Mouse (Mus musculus) MEL (cell line): ENCODE measurements around the gene Ctps. TPM values are rescaled to one million over a fixed set of nuclear protein-coding genes. Genes with fewer than 3 reads are reported as not detected.

ENCODE experiments used
- DNase-seq: peaks from one replicate; pipeline ENCODE4 v3.0.0; 2011; ENCODE audit warnings: low read depth, low spot score
- H3K27ac ChIP-seq: 2 replicates; pipeline ENCODE4 v1.5.1; 2012; ENCODE audit warnings: low read depth, mild to moderate bottlenecking, control low read depth, low read length, moderate library complexity; ENCODE audit not compliant: control insufficient read depth
- H3K27me3 ChIP-seq, 2 experiments: fragments of 150-350 bp in 1 of 2; sonication (generic) in 1 of 2; 2 replicates each; pipeline ENCODE4 v1.6.1; 2012; ENCODE audit warnings: low read length in 2 of 2, mild to moderate bottlenecking in 2 of 2, improper control_type of control experiment in 1 of 2, moderate library complexity in 1 of 2; ENCODE audit not compliant: insufficient read depth in 2 of 2, control insufficient read depth in 1 of 2
- H3K36me3 ChIP-seq, 2 experiments: 2 replicates each; pipeline ENCODE4 v1.6.1; 2012 to 2014; ENCODE audit warnings: low read length in 2 of 2, improper control_type of control experiment in 1 of 2, inconsistent platforms in 1 of 2, mild to moderate bottlenecking in 1 of 2; ENCODE audit not compliant: insufficient read depth in 2 of 2, control insufficient read depth in 1 of 2
- H3K4me1 ChIP-seq, 2 experiments: fragments of 150-350 bp in 1 of 2; sonication (generic) in 1 of 2; 2 replicates each; pipeline ENCODE4 v1.6.1; 2012; ENCODE audit warnings: low read length in 2 of 2, improper control_type of control experiment in 1 of 2, mild to moderate bottlenecking in 1 of 2; ENCODE audit not compliant: insufficient read depth in 2 of 2, control insufficient read depth in 1 of 2
- H3K4me3 ChIP-seq, 2 experiments: fragments of 150-350 bp in 1 of 2; sonication (generic) in 1 of 2; 2 replicates each; pipeline ENCODE4 v1.5.1; 2012; ENCODE audit warnings: low read depth in 2 of 2, low read length in 2 of 2, mild to moderate bottlenecking in 2 of 2, moderate library complexity in 2 of 2, control low read depth in 1 of 2, improper control_type of control experiment in 1 of 2; ENCODE audit not compliant: control insufficient read depth in 1 of 2, insufficient read depth in 1 of 2
- H3K79me2 ChIP-seq: 2 replicates; pipeline ENCODE4 v1.6.1; 2012; ENCODE audit warnings: mild to moderate bottlenecking, low read length, moderate library complexity; ENCODE audit not compliant: control insufficient read depth, poor library complexity, insufficient read depth
- H3K9ac ChIP-seq: 2 replicates; pipeline ENCODE4 v1.6.1; 2012; ENCODE audit warnings: low read depth, mild to moderate bottlenecking, control low read depth, low read length, moderate library complexity; ENCODE audit not compliant: control insufficient read depth, poor library complexity, severe bottlenecking
- H3K9me3 ChIP-seq: fragments of 150-350 bp; sonication (generic); replicated peaks from 2 replicates; pipeline ENCODE4 v1.6.1; 2012; ENCODE audit warnings: mild to moderate bottlenecking, low read length, improper control_type of control experiment, moderate library complexity; ENCODE audit not compliant: insufficient read depth
- CHD1 ChIP-seq: IDR thresholded peaks from 2 replicates; pipeline ENCODE4 v1.6.1; 2012; ENCODE audit warnings: low read depth, mild to moderate bottlenecking, inconsistent platforms, low read length, improper control_type of control experiment
- CTCF ChIP-seq, 3 experiments: IDR thresholded peaks in 2 of 3; conservative IDR thresholded peaks in 1 of 3; 2 replicates each; pipeline ENCODE4 v1.5.1; 2011 to 2012; ENCODE audit warnings: low read length in 3 of 3, low read depth in 2 of 3, mild to moderate bottlenecking in 2 of 3, improper control_type of control experiment in 1 of 3, inconsistent platforms in 1 of 3, mixed read lengths in 1 of 3, moderate library complexity in 1 of 3; ENCODE audit not compliant: control insufficient read depth in 1 of 3, insufficient read depth in 1 of 3, poor library complexity in 1 of 3, severe bottlenecking in 1 of 3
- E2F4 ChIP-seq: IDR thresholded peaks from 2 replicates; pipeline ENCODE4 v1.6.1; 2011; ENCODE audit warnings: low read depth, low read length, improper control_type of control experiment, borderline replicate concordance
- ELF1 ChIP-seq: IDR thresholded peaks from 2 replicates; pipeline ENCODE4 v1.6.1; 2014; ENCODE audit warnings: low read depth, mild to moderate bottlenecking, inconsistent platforms, low read length, improper control_type of control experiment, moderate library complexity
- ETS1 ChIP-seq: IDR thresholded peaks from 2 replicates; pipeline ENCODE4 v1.6.1; 2012; ENCODE audit warnings: low read depth, mild to moderate bottlenecking, inconsistent platforms, low read length, improper control_type of control experiment, moderate library complexity
- GATA1 ChIP-seq: IDR thresholded peaks from 2 replicates; pipeline ENCODE4 v1.6.1; 2011; ENCODE audit warnings: low read depth, low read length, improper control_type of control experiment
- KAT2A ChIP-seq: conservative IDR thresholded peaks from 2 replicates; pipeline ENCODE4 v1.6.1; 2012; ENCODE audit warnings: low read depth, low read length, improper control_type of control experiment, inconsistent platforms
- MAFK ChIP-seq: IDR thresholded peaks from 2 replicates; pipeline ENCODE4 v1.6.1; 2011; ENCODE audit warnings: low read depth, mild to moderate bottlenecking, low read length, improper control_type of control experiment, borderline replicate concordance
- MAX ChIP-seq: IDR thresholded peaks from 2 replicates; pipeline ENCODE4 v1.6.1; 2011; ENCODE audit warnings: low read length, improper control_type of control experiment
- MYC ChIP-seq: IDR thresholded peaks from 2 replicates; pipeline ENCODE4 v1.6.1; 2011; ENCODE audit warnings: low read depth, mild to moderate bottlenecking, low read length, improper control_type of control experiment, moderate library complexity
- NRF1 ChIP-seq: IDR thresholded peaks from 2 replicates; pipeline ENCODE4 v1.6.1; 2014; ENCODE audit warnings: low read depth, mild to moderate bottlenecking, inconsistent platforms, low read length, improper control_type of control experiment, moderate library complexity; ENCODE audit not compliant: poor library complexity, insufficient read depth, severe bottlenecking
- POLR2AphosphoS2 ChIP-seq: IDR thresholded peaks from 2 replicates; pipeline ENCODE4 v1.6.1; 2011; ENCODE audit warnings: low read length, improper control_type of control experiment
- RAD21 ChIP-seq: IDR thresholded peaks from 2 replicates; pipeline ENCODE4 v1.6.1; 2011; ENCODE audit warnings: mild to moderate bottlenecking, low read depth, low read length, improper control_type of control experiment
- RCOR1 ChIP-seq: IDR thresholded peaks from 2 replicates; pipeline ENCODE4 v1.6.1; 2012; ENCODE audit warnings: low read depth, mild to moderate bottlenecking, inconsistent platforms, low read length, improper control_type of control experiment
- SIN3A ChIP-seq: IDR thresholded peaks from 2 replicates; pipeline ENCODE4 v1.6.1; 2012; ENCODE audit warnings: low read length, improper control_type of control experiment, inconsistent platforms
- TAL1 ChIP-seq: IDR thresholded peaks from 2 replicates; pipeline ENCODE4 v1.6.1; 2012; ENCODE audit warnings: mild to moderate bottlenecking, inconsistent platforms, low read length, moderate library complexity, mixed read lengths
- UBTF ChIP-seq: IDR thresholded peaks from 2 replicates; pipeline ENCODE4 v1.6.1; 2012; ENCODE audit warnings: low read depth, mild to moderate bottlenecking, inconsistent platforms, low read length, improper control_type of control experiment, moderate library complexity, borderline replicate concordance; ENCODE audit not compliant: insufficient read depth
- USF2 ChIP-seq, 2 experiments: IDR thresholded peaks; 2 replicates each; pipeline ENCODE4 v1.6.1; 2011 to 2012; ENCODE audit warnings: improper control_type of control experiment in 2 of 2, low read length in 2 of 2, borderline replicate concordance in 1 of 2, inconsistent platforms in 1 of 2, low read depth in 1 of 2, mild to moderate bottlenecking in 1 of 2; ENCODE audit not compliant: insufficient read depth in 1 of 2
- ZKSCAN1 ChIP-seq: IDR thresholded peaks from 2 replicates; pipeline ENCODE4 v1.6.1; 2012; ENCODE audit warnings: low read depth, mild to moderate bottlenecking, inconsistent platforms, low read length, improper control_type of control experiment, moderate library complexity
- ZMIZ1 ChIP-seq: IDR thresholded peaks from 2 replicates; pipeline ENCODE4 v1.6.1; 2012; ENCODE audit warnings: low read depth, mild to moderate bottlenecking, inconsistent platforms, low read length, improper control_type of control experiment, moderate library complexity
- ZNF384 ChIP-seq: IDR thresholded peaks from 2 replicates; pipeline ENCODE4 v1.6.1; 2012; ENCODE audit warnings: low read depth, mild to moderate bottlenecking, inconsistent platforms, low read length, improper control_type of control experiment
- polyA plus RNA-seq, 2 experiments: library from polyadenylated mRNA; stranded (reverse) in 1 of 2; unstranded in 1 of 2; fragments of >175 nt in 1 of 2; fragments of >200 nt in 1 of 2; gene quantifications; 2 replicates each; pipeline versions ENCODE4 v1.2.1 to v1.2.4; 2012; ENCODE audit warnings: low replicate concordance in 2 of 2, low read depth in 1 of 2; ENCODE audit not compliant: insufficient read length in 2 of 2, insufficient read depth in 1 of 2, missing spikeins in 1 of 2
- total RNA-seq: library from RNA; depleted of rRNA; stranded (reverse); fragments of 300-350 nt; gene quantifications from 2 replicates; pipeline ENCODE4 v1.2.3, GENCODE M21; 2012

Gene Ctps
- total and polyA plus RNA-seq, 3 experiments: 81.2 to 82.2 TPM; not detected in 1

DNA sequence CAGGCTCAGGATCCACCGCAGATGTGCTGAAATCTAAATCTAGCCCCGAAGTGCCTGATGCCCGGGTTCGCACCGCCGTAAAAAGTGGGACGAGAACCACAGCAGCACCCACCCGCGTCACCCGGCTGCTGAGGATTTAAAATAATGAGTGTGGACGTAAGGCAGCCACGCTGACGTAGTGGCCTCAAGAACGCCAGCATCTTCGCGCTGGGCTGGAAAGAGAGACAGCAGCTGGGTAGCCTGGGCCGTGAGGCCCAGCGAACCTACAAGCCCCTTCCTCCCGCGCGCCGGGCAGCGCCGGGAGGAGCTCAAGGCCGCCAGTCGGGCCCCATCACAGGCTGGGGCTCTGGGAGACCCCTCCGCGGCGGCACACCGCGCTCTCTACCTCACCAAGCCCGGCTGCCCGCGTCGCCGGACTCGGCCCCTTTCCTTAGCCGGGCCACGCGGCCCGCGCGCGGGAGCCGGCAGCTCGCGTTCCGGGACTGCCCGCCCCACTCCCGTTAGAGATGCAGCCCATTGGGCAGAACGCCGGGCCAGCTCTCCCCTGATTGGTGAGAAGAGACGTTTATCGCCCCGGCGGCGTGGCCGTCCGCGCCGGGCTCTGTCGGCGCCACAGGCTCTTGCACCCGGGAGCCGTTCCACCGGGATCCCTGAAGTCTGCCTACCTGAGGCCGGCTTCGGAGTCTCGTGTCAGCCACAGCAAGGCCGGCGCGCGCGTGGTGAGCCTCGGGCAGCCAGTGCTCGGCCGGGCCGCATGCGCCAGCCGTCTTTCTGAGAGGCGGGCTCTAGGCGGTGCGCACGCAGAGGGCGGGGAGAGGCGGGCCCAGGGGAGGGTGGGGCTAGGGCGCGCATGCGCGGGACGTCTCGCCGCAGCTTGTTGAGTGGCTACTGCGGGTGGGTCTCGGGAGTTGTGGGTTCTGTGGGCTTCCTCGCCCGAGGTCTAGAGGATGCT is at the start of gene Ctps (continued):
- TF ChIP-seq E2F4 (0 out of 2 replicates have a peak, but pooled peaks have one; percentile 74), MYC (peak; percentile 93)

GRCm38 (mm10) chr4:120616199-120617025 is 46.3 kb upstream of the Ctps start:
- no peaks in the 10 kb centered on the region for H3K79me2 ChIP-seq
- H3K9me3 ChIP-seq: no peaks in the 10 kb centered on the region
- no peak for TF ChIP-seq ZKSCAN1
- no peak for TF ChIP-seq CHD1
- TF ChIP-seq POLR2AphosphoS2: no peak
- no peak for TF ChIP-seq UBTF
- TF ChIP-seq, all 39 proteins: peak for 0
- H3K9ac ChIP-seq: no peak overlapping the region
- H3K36me3 ChIP-seq: no peaks in the 10 kb centered on the region
- H3K4me1 ChIP-seq: peaks cover 0 to 13% of the 10 kb centered on the region in 2 experiments; a peak in 2 of 4 replicates
- no peak overlapping the region for H3K27ac ChIP-seq
- H3K4me3 ChIP-seq: no peak overlapping the region
- DNase-seq: no peak
- no peaks in the 10 kb centered on the region for H3K27me3 ChIP-seq

DNA sequence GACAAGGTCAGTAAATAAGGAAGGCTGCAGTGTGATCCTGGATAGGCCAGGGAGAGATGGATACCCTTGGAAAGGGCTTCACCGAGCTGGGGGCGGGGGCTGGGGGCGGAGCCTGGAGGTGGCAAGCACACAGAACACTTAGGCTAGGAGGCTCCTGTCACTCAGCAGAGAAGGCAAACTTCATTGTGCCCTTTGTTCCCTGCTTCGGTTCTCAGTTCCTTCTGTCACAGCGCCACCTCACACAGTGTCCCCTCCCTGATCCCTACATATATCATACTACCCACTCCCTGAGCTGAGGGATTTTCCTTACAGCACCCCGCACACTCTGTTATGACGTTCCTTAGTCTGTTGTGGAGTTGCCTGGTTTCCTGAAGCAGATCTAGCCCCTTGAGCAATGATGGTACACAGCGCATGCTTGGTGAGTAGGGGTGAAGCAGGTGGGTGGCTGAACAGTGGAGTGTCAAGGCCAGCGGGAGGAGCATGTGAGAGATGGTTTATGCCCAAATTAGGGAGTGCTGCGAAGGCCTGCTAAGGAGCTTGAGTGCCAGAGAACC is 45.5 kb upstream of the Ctps start:
- Histone ChIP-seq H3K4me1 (peaks cover 0 to 13% of the 10 kb centered on the region in 2 experiments; a peak in 2 of 4 replicates), H3K9ac (no peak overlapping the region)

More for the DNA sequence above, 45.5 kb upstream of the Ctps start:
- no peaks in the 10 kb centered on the region for H3K79me2 ChIP-seq
- H3K9me3 ChIP-seq: no peaks in the 10 kb centered on the region
- no peak for DNase-seq
- no peaks in the 10 kb centered on the region for H3K27me3 ChIP-seq
- TF ChIP-seq MAX: no peak
- TF ChIP-seq RCOR1: no peak
- no peak for TF ChIP-seq MAFK
- no peak for TF ChIP-seq KAT2A
- no peak for TF ChIP-seq RAD21
- TF ChIP-seq TAL1: no peak
- no peak for TF ChIP-seq GATA1
- TF ChIP-seq ZMIZ1: no peak
- TF ChIP-seq ETS1: no peak
- TF ChIP-seq CTCF (IDR thresholded peaks at IDR 0.05 in 2 of 3, conservative IDR thresholded peaks at IDR 0.05 in 1 of 3; ENCODE audit: control insufficient read depth in 1 of 3, insufficient read depth in 1 of 3, low read depth in 2 of 3, low read length in 3 of 3, poor library complexity in 1 of 3, severe bottlenecking in 1 of 3): no peak
- no peak for TF ChIP-seq SIN3A
- TF ChIP-seq ELF1: no peak
- TF ChIP-seq ZKSCAN1: no peak
- no peak for TF ChIP-seq MYC
- TF ChIP-seq USF2 (IDR thresholded peaks at IDR 0.05; ENCODE audit: borderline replicate concordance in 1 of 2, insufficient read depth in 1 of 2, low read depth in 1 of 2, low read length in 2 of 2): no peak
- no peak for TF ChIP-seq NRF1
- TF ChIP-seq ZNF384: no peak
- no peak overlapping the region for H3K4me3 ChIP-seq
- H3K36me3 ChIP-seq: no peaks in the 10 kb centered on the region
- no peak overlapping the region for H3K27ac ChIP-seq
